Mouse (Mus musculus) heart, postnatal 0 days (tissue): ENCODE results near the gene N4bp2l2. TPM values are rescaled to one million over a fixed set of nuclear protein-coding genes. Genes with fewer than 3 reads are reported as not detected.

Source experiments
- ATAC-seq: fragments of 200-750 bp; cut with Nextera tagmentation; 2 replicates; pipeline ENCODE4 v1.8.0; 2017; ENCODE audit warnings: low read depth, moderate number of reproducible peaks, moderate library complexity; ENCODE audit not compliant: insufficient read depth
- DNase-seq: peaks from one replicate; pipeline ENCODE4 v3.0.0-alpha.2; 2016; ENCODE audit warnings: low spot score
- H3K27ac ChIP-seq: fragments of 300-500 bp; sonication (generic); 2 replicates; pipeline ENCODE4 v1.5.1; 2014; ENCODE audit warnings: low read depth, mild to moderate bottlenecking
- H3K27me3 ChIP-seq: fragments of 300-500 bp; sonication (generic); 2 replicates; pipeline ENCODE4 v1.6.1; 2014; ENCODE audit warnings: low read length, mixed read lengths; ENCODE audit not compliant: control insufficient read depth, insufficient read depth
- H3K36me3 ChIP-seq: fragments of 300-500 bp; sonication (generic); replicated peaks from 2 replicates; pipeline ENCODE4 v1.6.1; 2014; ENCODE audit warnings: low read length, mixed read lengths; ENCODE audit not compliant: control insufficient read depth, insufficient read depth
- H3K4me1 ChIP-seq: fragments of 300-500 bp; sonication (generic); 2 replicates; pipeline ENCODE4 v1.6.1; 2014; ENCODE audit warnings: antibody characterized with exemption; ENCODE audit not compliant: control insufficient read depth, insufficient read depth
- H3K4me2 ChIP-seq: fragments of 300-500 bp; sonication (generic); 2 replicates; pipeline ENCODE4 v1.6.1; 2014; ENCODE audit warnings: low read depth, mild to moderate bottlenecking, low read length, moderate library complexity
- H3K4me3 ChIP-seq: fragments of 300-500 bp; sonication (generic); 2 replicates; pipeline ENCODE4 v1.5.1; 2014; ENCODE audit warnings: low read depth, low read length
- H3K9ac ChIP-seq: fragments of 300-500 bp; sonication (generic); replicated peaks from 2 replicates; pipeline ENCODE4 v1.6.1; 2014; ENCODE audit warnings: low read depth, low read length, mixed read lengths
- H3K9me3 ChIP-seq: fragments of 300-500 bp; sonication (generic); replicated peaks from 2 replicates; pipeline ENCODE4 v1.6.1; 2016; ENCODE audit warnings: low read length; ENCODE audit not compliant: control insufficient read depth
- CTCF ChIP-seq: IDR thresholded peaks from 2 replicates; pipeline ENCODE4 v1.5.1; 2016; ENCODE audit warnings: antibody characterized with exemption, control low read depth, low read depth
- EP300 ChIP-seq: IDR thresholded peaks from 2 replicates; pipeline ENCODE4 v1.6.1; 2016; ENCODE audit warnings: antibody characterized with exemption, low read depth
- WGBS: fragments of 180-500 bp; shearing (Covaris S2); extraction: QIAGEN DNeasy Blood & Tissue Kit; methylation state at CpG from one replicate; pipeline ENCODE4 v1.1.7; 2014; 5-methylcytosine and 5-hydroxymethylcytosine counted together
- polyA plus RNA-seq: library from polyadenylated mRNA; unstranded; fragments of >200 nt; fragmentation: Nextera tagmentation; extraction: Ambion mirVana; gene quantifications from 2 replicates; pipeline ENCODE4 v1.2.1, GENCODE M21; 2015
- total RNA-seq: library from RNA; depleted of rRNA; stranded (reverse); fragments of >200 nt; gene quantifications from 2 replicates; pipeline ENCODE4 v1.2.3, GENCODE M21; 2014; ENCODE audit warnings: low replicate concordance; rRNA removed

The N4bp2l2 gene
- total and polyA plus RNA-seq, 2 experiments from 2014 or later, result 24.0 to 54.3 TPM

DNA sequence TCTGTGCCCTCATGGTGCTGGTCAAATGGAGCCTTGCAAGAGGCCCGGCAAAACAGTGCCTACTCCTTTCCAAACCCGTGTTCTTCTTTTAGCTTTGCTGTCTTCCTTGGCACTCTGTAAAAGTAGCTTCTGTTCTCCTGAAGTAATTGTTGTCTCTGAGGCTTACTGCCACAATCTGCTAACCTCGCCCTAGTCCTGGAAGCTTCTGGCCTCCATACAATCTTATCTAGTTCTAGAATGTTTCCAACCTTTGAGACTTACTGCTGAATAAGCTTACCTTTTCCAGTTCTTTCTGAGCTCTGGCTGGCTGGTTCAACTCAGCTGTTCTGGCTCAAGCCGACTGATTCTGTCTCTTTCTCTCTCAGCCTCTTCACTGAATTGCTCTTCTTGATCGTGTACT lies 104.2 kb downstream of the N4bp2l2 start:
- Histone ChIP-seq H3K27ac (no peak overlapping the region), H3K9ac (no peak overlapping the region), H3K9me3 (no peaks in the 10 kb centered on the region), H3K4me3 (no peak overlapping the region), H3K4me2 (no peak overlapping the region), H3K4me1 (no peaks in the 10 kb centered on the region), H3K36me3 (peaks cover 48% of the 10 kb centered on the region), H3K27me3 (no peaks in the 10 kb centered on the region)
- whole genome bisulfite sequencing, result 78% methylated on average over 5 of the region's 5 CpGs
- TF ChIP-seq CTCF (no peak), EP300 (no peak)
- no peak for DNase-seq
- no peak for ATAC-seq

DNA sequence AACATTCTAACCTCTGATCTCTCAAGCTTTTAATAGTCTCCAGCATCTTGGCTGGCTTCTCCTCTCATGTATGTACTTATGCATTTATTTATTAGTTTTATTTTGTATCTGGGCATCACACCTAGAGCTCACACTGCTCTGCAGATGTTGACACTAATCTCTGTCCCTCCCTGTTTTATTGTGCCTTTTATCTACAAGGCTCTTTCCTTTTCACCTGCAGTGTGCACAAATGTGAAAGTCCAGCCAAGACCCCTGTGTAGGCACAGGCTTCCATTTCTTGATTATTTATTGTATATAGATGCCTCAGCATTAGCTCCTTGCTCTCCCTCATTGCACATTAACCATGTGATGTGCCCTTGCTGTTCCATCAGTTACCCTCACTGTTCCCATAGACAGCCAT lies 104.6 kb downstream of the N4bp2l2 start:
- DNase-seq, result no peak
- H3K9ac ChIP-seq, result no peak overlapping the region
- H3K27me3 ChIP-seq, result no peaks in the 10 kb centered on the region
- ATAC-seq, result no peak
- H3K27ac ChIP-seq, result no peak overlapping the region
- no peaks in the 10 kb centered on the region for H3K9me3 ChIP-seq
- TF ChIP-seq CTCF, result no peak
- TF ChIP-seq EP300, result no peak
- peaks cover 50% of the 10 kb centered on the region for H3K36me3 ChIP-seq
- H3K4me2 ChIP-seq, result no peak overlapping the region
- no peak overlapping the region for H3K4me3 ChIP-seq
- H3K4me1 ChIP-seq, result no peaks in the 10 kb centered on the region

DNA sequence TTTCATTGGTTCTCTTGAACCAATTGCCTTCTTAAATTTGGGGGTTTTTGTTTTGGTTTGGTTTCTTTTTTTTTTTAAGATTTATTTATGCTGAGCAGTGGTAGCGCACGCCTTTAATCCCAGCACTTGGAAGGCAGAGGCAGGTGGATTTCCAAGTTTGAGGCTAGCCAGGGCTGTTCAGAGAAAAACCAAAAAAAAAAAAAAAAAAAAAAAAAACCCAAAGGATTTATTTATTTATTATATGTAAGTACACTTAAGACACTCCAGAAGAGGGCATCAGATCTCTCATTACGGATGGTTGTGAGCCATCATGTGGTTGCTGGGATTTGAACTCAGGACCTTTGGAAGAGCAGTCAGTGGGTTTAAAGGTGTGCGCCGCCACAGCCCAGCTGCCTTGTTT lies 105.1 kb downstream of the N4bp2l2 start:
- Histone ChIP-seq H3K4me2 (no peak overlapping the region), H3K9ac (no peak overlapping the region), H3K27me3 (no peaks in the 10 kb centered on the region), H3K9me3 (no peaks in the 10 kb centered on the region), H3K27ac (no peak overlapping the region), H3K4me3 (no peak overlapping the region), H3K4me1 (no peaks in the 10 kb centered on the region), H3K36me3 (peaks cover 50% of the 10 kb centered on the region)
- no peak for TF ChIP-seq EP300
- no peak for TF ChIP-seq CTCF
- DNase-seq (no peak), ATAC-seq (no peak)
- WGBS, result 94% methylated on average over 5 of the region's 5 CpGs

DNA sequence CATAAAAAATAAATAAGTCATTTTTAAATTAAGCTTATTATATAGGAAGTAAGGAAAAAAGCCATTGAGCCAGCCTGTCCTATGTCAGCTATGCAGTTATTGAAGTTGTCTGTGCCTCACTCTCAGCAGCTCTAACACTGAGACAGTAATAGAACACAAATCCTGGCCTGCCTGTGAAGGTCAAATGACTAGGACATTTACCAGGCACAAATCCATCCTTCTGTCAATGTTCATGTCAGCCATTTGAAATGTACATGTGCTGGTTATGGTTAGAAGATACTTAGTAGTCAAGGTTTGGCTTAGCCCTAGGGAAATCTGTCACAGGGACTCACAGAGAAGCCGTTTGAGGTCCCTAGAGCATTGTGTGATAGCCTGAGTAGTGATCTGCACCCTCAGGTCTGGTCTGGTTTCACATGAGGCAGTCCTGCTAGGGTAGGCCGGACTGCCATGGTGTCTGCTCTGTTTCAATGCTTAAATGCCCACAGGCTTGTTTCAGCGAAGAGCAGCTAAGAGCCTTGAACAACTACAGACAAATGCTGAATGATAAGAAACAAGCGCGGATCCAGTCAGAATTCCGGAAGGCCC lies 106.4 kb downstream of the N4bp2l2 start:
- H3K36me3 ChIP-seq, result peaks cover 42% of the 10 kb centered on the region
- H3K9me3 ChIP-seq, result no peaks in the 10 kb centered on the region
- ATAC-seq (peak; percentile 87), DNase-seq (peak; percentile 78)
- H3K9ac ChIP-seq, result no peak overlapping the region
- no peak overlapping the region for H3K4me3 ChIP-seq
- no peak overlapping the region for H3K4me2 ChIP-seq
- WGBS, result 40% methylated on average over 6 of the region's 6 CpGs
- TF ChIP-seq EP300 (no peak), CTCF (no peak)
- no peaks in the 10 kb centered on the region for H3K4me1 ChIP-seq
- peak overlapping the region; percentile 83 for H3K27ac ChIP-seq
- no peaks in the 10 kb centered on the region for H3K27me3 ChIP-seq

Other genes starting within 250 kb of the N4bp2l2 start
- not detected in 2 replicates for gene Zar1l, start 148.0 kb downstream of the N4bp2l2 start, total RNA-seq
- gene Zar1l, start 148.0 kb downstream of the N4bp2l2 start, polyA plus RNA-seq, result not detected in 2 replicates
- 15.8 and 22.4 TPM in 2 replicates for gene Brca2, start 143.6 kb downstream of the N4bp2l2 start, total RNA-seq
- 8.7 and 9.9 TPM in 2 replicates for gene Brca2, start 143.6 kb downstream of the N4bp2l2 start, polyA plus RNA-seq
- gene N4bp2l1, start 69.0 kb downstream of the N4bp2l2 start, total RNA-seq, result 0.15 TPM in 1 of 2 replicates, not detected in the other
- 3.1 and 3.3 TPM in 2 replicates for gene N4bp2l1, start 69.0 kb downstream of the N4bp2l2 start, polyA plus RNA-seq
- 16.3 and 24.2 TPM in 2 replicates for gene Pds5b, start 7.6 kb upstream of the N4bp2l2 start, total RNA-seq
- 8.0 and 8.1 TPM in 2 replicates for gene Pds5b, start 7.6 kb upstream of the N4bp2l2 start, polyA plus RNA-seq